Mouse (Mus musculus) bone marrow, adult 2 months (tissue): Measurements from ENCODE around the gene Antxr2.

Source experiments
- CTCF ChIP-seq: fragments of 200-500 bp; IDR thresholded peaks from 2 replicates; pipeline ENCODE4 v1.5.1; 2011; ENCODE audit warnings: low read length, control low read depth; ENCODE audit not compliant: control insufficient read depth, insufficient read depth
- POLR2A ChIP-seq: fragments of 200-500 bp; IDR thresholded peaks from 2 replicates; pipeline ENCODE4 v1.6.1; 2011; ENCODE audit warnings: low read depth, mild to moderate bottlenecking, control low read depth, low read length, borderline replicate concordance; ENCODE audit not compliant: control insufficient read depth

- no peak for TF ChIP-seq CTCF
- TF ChIP-seq POLR2A, result no peak
Observed at GRCm38 (mm10) chr5:98016247-98017203, 14.3 kb downstream of the Antxr2 start.
